Mouse (Mus musculus): ENCODE data around the gene Klhl3.

Klhl3 gene

GRCm38 (mm10) chr13:57960254-57960653 lies 153.1 kb downstream of the Klhl3 start:
- DNase-seq (ENCODE audit: low spot score) = no peak

GRCm38 (mm10) chr13:57959806-57960205 lies 153.6 kb downstream of the Klhl3 start:
- DNase-seq (ENCODE audit: low spot score) = no peak
